12 mouse cellular contexts compared by ENCODE assay signal in genomic region chr10:118947724-118948123, GRCm38 (mm10).
DNase-seq lines count a peak whose midpoint lies in the region; ATAC-seq and TF ChIP-seq lines count a peak whose summit lies in the region.
"Had no signal": no experiment of that assay in that cellular context is flagged by ENCODE, and none has a peak within 500 bp of the region (broad histone marks: within the 10 kb centered on the region; RNA-seq: fewer than 3 reads in every experiment).

No protein-coding gene starts in this region.

- no peaks in the 10 kb centered on the region for H3K36me3 ChIP-seq in heart, embryonic 10.5 days
- H3K36me3 ChIP-seq in kidney, adult 2 months (ENCODE audit: control insufficient read depth, insufficient read depth, low read length), result no peaks in the 10 kb centered on the region
- no peaks in the 10 kb centered on the region for H3K36me3 ChIP-seq in myocyte (ENCODE audit: control insufficient read depth, insufficient read depth)
- no peaks in the 10 kb centered on the region for H3K36me3 ChIP-seq in liver, embryonic 12.5 days
- H3K36me3 ChIP-seq in neural tube, embryonic 15.5 days, result no peaks in the 10 kb centered on the region
- H3K36me3 ChIP-seq: embryonic facial prominence, embryonic 12.5 days; midbrain, embryonic 13.5 days had no signal

- no peak overlapping the region for H3K4me3 ChIP-seq in heart, embryonic 10.5 days
- H3K4me3 ChIP-seq in kidney, adult 2 months (ENCODE audit: insufficient read depth, low read depth, low read length), result no peak overlapping the region
- H3K4me3 ChIP-seq in myocyte, result no peak overlapping the region
- H3K4me3 ChIP-seq in liver, embryonic 12.5 days, result no peak overlapping the region
- no peak overlapping the region for H3K4me3 ChIP-seq in neural tube, embryonic 15.5 days (replicated peaks)
- H3K4me3 ChIP-seq: embryonic facial prominence, embryonic 12.5 days; midbrain, embryonic 13.5 days had no signal

- H3ac ChIP-seq in myocyte (ENCODE audit: control insufficient read depth, insufficient read length), result no peak overlapping the region

- no peaks in the 10 kb centered on the region for H3K79me2 ChIP-seq in myocyte (ENCODE audit: control insufficient read depth, insufficient read depth)

- DNase-seq in heart, adult 18-20 months, result peak; percentile 67 to 71
- no peak for DNase-seq in heart, embryonic 10.5 days (ENCODE audit: low spot score)
- DNase-seq in adrenal gland, postnatal 36 days, result peak; percentile 61 to 67
- DNase-seq in kidney, adult 2 months, result peak; percentile 79
- DNase-seq in spleen, postnatal 14 days (ENCODE audit: low spot score in 2 of 2), result no peak

- no peak for TF ChIP-seq CTCF in kidney, adult 2 months (conservative IDR thresholded peaks at IDR 0.05; ENCODE audit: insufficient read depth, insufficient read length, low read depth, low read length)

- H3K9me3 ChIP-seq in heart, embryonic 10.5 days, result no peaks in the 10 kb centered on the region
- no peaks in the 10 kb centered on the region for H3K9me3 ChIP-seq in liver, embryonic 12.5 days (replicated peaks)
- H3K9me3 ChIP-seq in neural tube, embryonic 15.5 days (replicated peaks), result no peaks in the 10 kb centered on the region
- H3K9me3 ChIP-seq: embryonic facial prominence, embryonic 12.5 days; midbrain, embryonic 13.5 days had no signal

- no peak for TF ChIP-seq POLR2A in kidney, adult 2 months (IDR thresholded peaks at IDR 0.05; ENCODE audit: low read depth, low read length)
- TF ChIP-seq POLR2A in myocyte (IDR thresholded peaks at IDR 0.05; ENCODE audit: insufficient read length, low read depth), result no peak

- H3K27me3 ChIP-seq in heart, embryonic 10.5 days (ENCODE audit: insufficient read depth, poor library complexity, severe bottlenecking), result no peaks in the 10 kb centered on the region
- H3K27me3 ChIP-seq in kidney, adult 2 months (replicated peaks; ENCODE audit: control insufficient read depth, insufficient read depth, low read length), result no peaks in the 10 kb centered on the region
- no peaks in the 10 kb centered on the region for H3K27me3 ChIP-seq in myocyte (ENCODE audit: control insufficient read depth, insufficient read depth, insufficient read length)
- no peaks in the 10 kb centered on the region for H3K27me3 ChIP-seq in liver, embryonic 12.5 days (replicated peaks)
- H3K27me3 ChIP-seq in neural tube, embryonic 15.5 days (replicated peaks), result no peaks in the 10 kb centered on the region
- H3K27me3 ChIP-seq: embryonic facial prominence, embryonic 12.5 days; midbrain, embryonic 13.5 days had no signal

- no peak overlapping the region for H3K27ac ChIP-seq in heart, embryonic 10.5 days
- H3K27ac ChIP-seq in kidney, adult 2 months (ENCODE audit: insufficient read depth, low read depth, low read length), result no peak overlapping the region
- H3K27ac ChIP-seq in liver, embryonic 12.5 days, result no peak overlapping the region
- no peak overlapping the region for H3K27ac ChIP-seq in neural tube, embryonic 15.5 days (replicated peaks)
- H3K27ac ChIP-seq: embryonic facial prominence, embryonic 12.5 days; liver, embryonic 14.5 days; midbrain, embryonic 13.5 days had no signal

- H3K4me1 ChIP-seq in heart, embryonic 10.5 days, result no peaks in the 10 kb centered on the region
- no peaks in the 10 kb centered on the region for H3K4me1 ChIP-seq in kidney, adult 2 months (ENCODE audit: control insufficient read depth, insufficient read depth, low read length)
- H3K4me1 ChIP-seq in liver, embryonic 12.5 days, result no peaks in the 10 kb centered on the region
- no peaks in the 10 kb centered on the region for H3K4me1 ChIP-seq in neural tube, embryonic 15.5 days
- H3K4me1 ChIP-seq: embryonic facial prominence, embryonic 12.5 days; midbrain, embryonic 13.5 days had no signal

- peak overlapping the region; percentile 36 for H3K4me2 ChIP-seq in myocyte (ENCODE audit: low read depth)
- H3K4me2 ChIP-seq in liver, embryonic 12.5 days, result no peak overlapping the region
- H3K4me2 ChIP-seq in neural tube, embryonic 15.5 days, result no peak overlapping the region
- H3K4me2 ChIP-seq: embryonic facial prominence, embryonic 12.5 days; midbrain, embryonic 13.5 days had no signal

- WGBS in heart, embryonic 10.5 days, result 73% methylated on average over 6 of the region's 6 CpGs
- WGBS in kidney, adult 2 months, result 37% methylated on average over 6 of the region's 6 CpGs
- WGBS in liver, embryonic 12.5 days (ENCODE audit: insufficient replicate concordance), result 73% methylated on average over 6 of the region's 6 CpGs
- 90% methylated on average over 6 of the region's 6 CpGs for whole genome bisulfite sequencing in neural tube, embryonic 15.5 days

- no peak overlapping the region for H3K9ac ChIP-seq in liver, embryonic 12.5 days
- H3K9ac ChIP-seq in neural tube, embryonic 15.5 days (replicated peaks), result no peak overlapping the region
- H3K9ac ChIP-seq: embryonic facial prominence, embryonic 12.5 days; liver, embryonic 14.5 days; midbrain, embryonic 13.5 days had no signal

- no peak for ATAC-seq in liver, embryonic 12.5 days
- no peak for ATAC-seq in neural tube, embryonic 15.5 days (ENCODE audit: low FRiP score)
- ATAC-seq: inflammation-experienced regulatory T-cells, adult 6 months; midbrain, embryonic 13.5 days had no signal

TF ChIP-seq in myocyte, 11 proteins besides CTCF, POLR2A, EP300 and RAD21:
- TF ChIP-seq POLR2AphosphoS2 (IDR thresholded peaks at IDR 0.05; ENCODE audit: insufficient read length, low read depth) (no peak), SRF (IDR thresholded peaks at IDR 0.05; ENCODE audit: control insufficient read depth, insufficient read length, low read depth) (no peak), CEBPB (IDR thresholded peaks at IDR 0.05; ENCODE audit: insufficient read depth, poor library complexity, severe bottlenecking) (no peak), TCF12 (IDR thresholded peaks at IDR 0.05; ENCODE audit: insufficient read depth, poor library complexity, severe bottlenecking) (no peak), REST (IDR thresholded peaks at IDR 0.05; ENCODE audit: insufficient read depth, insufficient read length) (no peak), E2F4 (IDR thresholded peaks at IDR 0.05; ENCODE audit: insufficient read depth) (no peak), TCF3 (IDR thresholded peaks at IDR 0.05; ENCODE audit: insufficient read length, low read depth) (no peak), MYOD1 (IDR thresholded peaks at IDR 0.05; ENCODE audit: control insufficient read depth in 1 of 3, insufficient read length in 2 of 3, low read depth in 2 of 3) (no peak), USF1 (IDR thresholded peaks at IDR 0.05; ENCODE audit: low read depth) (no peak), MAX (IDR thresholded peaks at IDR 0.05; ENCODE audit: low read depth) (no peak), MYOG (IDR thresholded peaks at IDR 0.05; ENCODE audit: control insufficient read depth in 1 of 3, insufficient read depth in 1 of 3, insufficient read length in 2 of 3, low read depth in 2 of 3) (no peak)
TF ChIP-seq in myocyte: peak in this region for 0.

Comparison
In these comparisons a context has a peak if more than half of its experiments do, and no peak if none do; other contexts are left out.
1. DNase-seq: peak in heart, adult 18-20 months (2 of 2), adrenal gland, postnatal 36 days (2 of 2) and kidney, adult 2 months (single experiment); none in heart, embryonic 10.5 days (single experiment) and spleen, postnatal 14 days (0 of 2).